Mouse (Mus musculus) embryonic fibroblast, embryonic 13.5 days (primary cell): ENCODE data around the gene Dhx37.

Source experiments
- CTCF ChIP-seq: IDR thresholded peaks from 2 replicates; pipeline ENCODE4 v1.5.1; 2011; ENCODE audit warnings: mild to moderate bottlenecking, control low read depth, low read length, moderate library complexity, borderline replicate concordance; ENCODE audit not compliant: insufficient read depth
- POLR2A ChIP-seq: IDR thresholded peaks from 2 replicates; pipeline ENCODE4 v1.6.1; 2011; ENCODE audit warnings: low read depth, mild to moderate bottlenecking, control low read depth, low read length, moderate library complexity

DNA sequence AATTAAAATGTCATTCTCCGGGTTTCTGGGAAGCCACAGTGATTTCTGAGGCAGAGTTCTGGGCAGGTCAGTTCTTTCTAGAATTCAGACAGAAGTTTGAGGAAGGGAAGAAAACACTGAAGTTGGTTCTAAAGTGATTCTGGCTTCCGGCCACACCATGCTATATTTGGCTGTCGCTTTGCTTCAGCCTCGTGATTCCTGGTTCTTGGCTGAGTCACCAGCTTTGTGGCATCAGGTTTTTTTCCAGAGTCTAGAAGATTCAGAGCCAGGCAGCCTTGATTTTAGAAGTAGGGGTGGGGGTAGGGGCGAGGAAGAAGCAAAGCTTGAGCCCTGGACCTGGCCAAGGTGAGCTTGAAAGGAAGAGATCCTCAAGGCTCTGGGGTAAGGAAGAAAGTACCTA is 42.3 kb downstream of the Dhx37 start:
- no peak for TF ChIP-seq CTCF
- no peak; the same call in 1 of the 2 replicates for TF ChIP-seq POLR2A
